In the genomic region with DNA sequence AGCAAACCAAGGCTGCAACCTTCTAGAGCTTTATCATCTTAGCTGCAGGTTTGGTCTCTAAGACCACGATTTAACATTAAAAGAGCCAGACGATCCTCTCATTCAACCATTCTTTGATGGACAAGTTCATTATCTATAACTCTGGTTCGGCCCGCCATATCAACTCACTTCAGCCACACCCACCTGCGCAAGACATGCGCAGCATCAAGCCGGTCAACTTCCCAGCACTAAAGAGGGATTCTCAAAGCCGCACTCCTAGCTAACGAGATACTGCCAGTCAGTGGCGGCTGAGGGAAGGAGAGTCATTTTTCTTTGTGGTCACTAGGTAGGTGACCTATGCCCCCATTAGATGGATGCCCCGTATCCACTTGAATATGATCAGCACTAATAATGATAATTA, we compare ENCODE assay signal across 10 mouse cellular contexts.
"Had no signal": no experiment of that assay in that cellular context is flagged by ENCODE, and none has a peak within 500 bp of the region (broad histone marks: within the 10 kb centered on the region; RNA-seq: fewer than 3 reads in every experiment).

No protein-coding gene starts in this region.

- DNase-seq: liver, postnatal 0 days; lung, adult 2 months; lung, postnatal 14 days; lung, postnatal 36 days; right cerebral cortex, postnatal 14 days; right cerebral cortex, postnatal 4 days; spleen, adult 18-20 months; thymus, adult 18-20 months; thymus, postnatal 14 days; thymus, postnatal 36 days had no signal
